In the genomic region with DNA sequence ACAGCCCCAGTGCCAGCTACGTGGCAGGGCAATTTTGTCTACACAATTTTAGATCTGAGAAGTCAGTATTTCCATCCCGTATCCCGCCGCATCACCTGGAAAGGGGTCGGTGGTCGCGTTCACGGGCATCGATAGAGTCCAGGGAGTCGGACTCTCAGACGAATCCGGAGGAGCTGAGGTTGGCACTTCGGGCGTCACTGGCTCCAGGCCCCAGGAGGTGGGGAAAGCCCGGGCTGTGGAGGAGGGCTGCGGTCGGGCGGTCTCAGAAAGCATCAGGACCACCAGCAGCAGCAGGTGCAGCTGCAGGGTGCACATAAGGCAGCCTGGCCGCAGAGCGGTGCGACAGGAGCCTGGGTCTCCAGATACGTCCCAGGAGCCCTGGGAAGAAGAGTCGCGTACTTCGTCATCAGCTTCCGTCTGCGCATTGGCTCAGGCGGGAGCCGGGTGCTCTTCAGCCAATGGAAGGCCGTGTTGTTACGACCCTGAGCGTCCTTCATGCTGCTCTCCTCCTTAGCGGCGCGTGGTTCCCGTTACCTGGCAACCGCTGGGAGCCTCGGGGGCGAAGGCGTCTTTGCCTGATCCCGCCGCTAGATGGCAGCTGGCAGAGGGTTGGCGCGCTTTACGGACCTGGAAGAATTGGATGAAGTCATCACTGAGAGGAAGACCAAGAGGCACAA, we compare ENCODE assay signal across 8 mouse cellular contexts. TPM values are rescaled to one million over a fixed set of nuclear protein-coding genes. Genes with fewer than 3 reads are reported as not detected.
DNase-seq lines count a peak whose midpoint lies in the region; ATAC-seq and TF ChIP-seq lines count a peak whose summit lies in the region.

Gene Tctn3 (minus strand): TSS at position 404 of the 677 bp plus-strand sequence.
Gene Entpd1 (plus strand): TSS at position 537 of the 677 bp plus-strand sequence.

- H3K36me3 ChIP-seq in E14TG2a.4 (ENCODE audit: insufficient read depth, low read length), result peaks cover 26% of the 10 kb centered on the region
- H3K36me3 ChIP-seq in forebrain, embryonic 12.5 days (replicated peaks), result peaks cover 25% of the 10 kb centered on the region
- peaks cover 25% of the 10 kb centered on the region for H3K36me3 ChIP-seq in heart, postnatal 0 days (replicated peaks; ENCODE audit: control insufficient read depth, insufficient read depth, low read length)
- H3K36me3 ChIP-seq in liver, embryonic 16.5 days (ENCODE audit: control insufficient read depth, insufficient read depth), result no peaks in the 10 kb centered on the region; the same call in 1 of the 2 replicates
- peaks cover 26% of the 10 kb centered on the region for H3K36me3 ChIP-seq in neural tube, embryonic 13.5 days
- no peaks in the 10 kb centered on the region; the same call in 1 of the 2 replicates for H3K36me3 ChIP-seq in testis, adult 2 months (ENCODE audit: control insufficient read depth, insufficient read depth, low read length)

- H3K27me3 ChIP-seq in E14TG2a.4 (ENCODE audit: insufficient read depth, low read length), result peaks cover 19% of the 10 kb centered on the region; the same call in 1 of the 2 replicates
- peaks cover 3% of the 10 kb centered on the region; the same call in 1 of the 2 replicates for H3K27me3 ChIP-seq in forebrain, embryonic 12.5 days
- no peaks in the 10 kb centered on the region for H3K27me3 ChIP-seq in heart, postnatal 0 days (ENCODE audit: control insufficient read depth, insufficient read depth, low read length)
- no peaks in the 10 kb centered on the region for H3K27me3 ChIP-seq in liver, embryonic 16.5 days (ENCODE audit: control insufficient read depth, insufficient read depth, low read depth, low read length)
- H3K27me3 ChIP-seq in neural tube, embryonic 13.5 days, result no peaks in the 10 kb centered on the region
- no peaks in the 10 kb centered on the region for H3K27me3 ChIP-seq in testis, adult 2 months (ENCODE audit: control insufficient read depth, insufficient read depth, low read length)

- peak; percentile 100 for ATAC-seq in forebrain, embryonic 12.5 days (ENCODE audit: low FRiP score)
- ATAC-seq in heart, postnatal 0 days (ENCODE audit: insufficient read depth, low read depth), result peak; percentile 100
- peak; percentile 100 for ATAC-seq in liver, embryonic 16.5 days (ENCODE audit: low read depth)
- peak; percentile 100 for ATAC-seq in neural tube, embryonic 13.5 days (ENCODE audit: low read depth)

- H3K4me3 ChIP-seq in E14TG2a.4 (replicated peaks; ENCODE audit: low read length), result peak within 1 kb of the TSS; percentile 93
- H3K4me3 ChIP-seq in forebrain, embryonic 12.5 days (replicated peaks), result peak within 1 kb of the TSS; percentile 76
- peak within 1 kb of the TSS; percentile 93 for H3K4me3 ChIP-seq in heart, postnatal 0 days (ENCODE audit: low read depth, low read length)
- H3K4me3 ChIP-seq in liver, embryonic 16.5 days (ENCODE audit: low read depth, low read length), result peak within 1 kb of the TSS; percentile 77
- H3K4me3 ChIP-seq in neural tube, embryonic 13.5 days, result peak within 1 kb of the TSS; percentile 75
- H3K4me3 ChIP-seq in testis, adult 2 months (ENCODE audit: control insufficient read depth, low read depth, low read length), result peak within 1 kb of the TSS; percentile 92

- TF ChIP-seq POLR2A in testis, adult 2 months (IDR thresholded peaks at IDR 0.05; ENCODE audit: control insufficient read depth, low read depth, low read length), result peak; percentile 87

- H3K4me2 ChIP-seq in forebrain, embryonic 12.5 days, result peak within 1 kb of the TSS; percentile 77
- peak within 1 kb of the TSS; percentile 78 for H3K4me2 ChIP-seq in heart, postnatal 0 days (ENCODE audit: low read depth, low read length)
- H3K4me2 ChIP-seq in liver, embryonic 16.5 days (ENCODE audit: low read depth, low read length), result peak within 1 kb of the TSS; percentile 84
- peak within 1 kb of the TSS; percentile 83 for H3K4me2 ChIP-seq in neural tube, embryonic 13.5 days

- no peaks in the 10 kb centered on the region for H3K9me3 ChIP-seq in E14TG2a.4 (ENCODE audit: low read length)
- no peaks in the 10 kb centered on the region for H3K9me3 ChIP-seq in forebrain, embryonic 12.5 days
- H3K9me3 ChIP-seq in heart, postnatal 0 days (replicated peaks; ENCODE audit: control insufficient read depth, low read length), result no peaks in the 10 kb centered on the region
- H3K9me3 ChIP-seq in liver, embryonic 16.5 days (replicated peaks; ENCODE audit: control insufficient read depth, low read length), result no peaks in the 10 kb centered on the region
- no peaks in the 10 kb centered on the region for H3K9me3 ChIP-seq in neural tube, embryonic 13.5 days

- peak; percentile 78 for TF ChIP-seq CTCF in E14TG2a.4 (conservative IDR thresholded peaks at IDR 0.05; ENCODE audit: low read length)
- TF ChIP-seq CTCF in heart, postnatal 0 days (IDR thresholded peaks at IDR 0.05; ENCODE audit: low read depth), result peak; percentile 99
- TF ChIP-seq CTCF in testis, adult 2 months (IDR thresholded peaks at IDR 0.05; ENCODE audit: control insufficient read depth, insufficient read depth, insufficient replicate concordance, low read depth, low read length), result peak; percentile 94

- TF ChIP-seq EP300 in heart, postnatal 0 days (IDR thresholded peaks at IDR 0.05; ENCODE audit: low read depth), result peak; percentile 27; the same call in 1 of the 2 replicates

- 0 out of 2 replicates have a peak within 1 kb of the TSS, but pooled peaks have one; percentile 44 for H3K27ac ChIP-seq in forebrain, embryonic 12.5 days
- no peak within 1 kb of the TSS for H3K27ac ChIP-seq in heart, postnatal 0 days (ENCODE audit: low read depth)
- no peak within 1 kb of the TSS for H3K27ac ChIP-seq in liver, embryonic 16.5 days (ENCODE audit: low read length)
- peak within 1 kb of the TSS; percentile 64; the same call in 1 of the 2 replicates for H3K27ac ChIP-seq in neural tube, embryonic 13.5 days (replicated peaks)
- H3K27ac ChIP-seq in testis, adult 2 months (ENCODE audit: control insufficient read depth, insufficient read depth, low read depth, low read length), result peak within 1 kb of the TSS; percentile 19

- WGBS in forebrain, embryonic 12.5 days, result under 1% methylated on average over 45 of the region's 45 CpGs
- WGBS in heart, postnatal 0 days, result under 1% methylated on average over 45 of the region's 45 CpGs
- WGBS in liver, embryonic 16.5 days (ENCODE audit: insufficient replicate concordance), result under 1% methylated on average over 45 of the region's 45 CpGs
- under 1% methylated on average over 45 of the region's 45 CpGs for WGBS in neural tube, embryonic 13.5 days

- H3K4me1 ChIP-seq in E14TG2a.4 (replicated peaks; ENCODE audit: low read depth, low read length), result peaks cover 11% of the 10 kb centered on the region
- peaks cover 6% of the 10 kb centered on the region for H3K4me1 ChIP-seq in forebrain, embryonic 12.5 days
- peaks cover 6% of the 10 kb centered on the region; the same call in 1 of the 2 replicates for H3K4me1 ChIP-seq in heart, postnatal 0 days (ENCODE audit: control insufficient read depth, insufficient read depth)
- peaks cover 5% of the 10 kb centered on the region for H3K4me1 ChIP-seq in liver, embryonic 16.5 days (ENCODE audit: control insufficient read depth, low read depth, low read length)
- H3K4me1 ChIP-seq in neural tube, embryonic 13.5 days (replicated peaks), result peaks cover 12% of the 10 kb centered on the region
- H3K4me1 ChIP-seq in testis, adult 2 months (ENCODE audit: control insufficient read depth, insufficient read depth, low read length), result peaks cover 4% of the 10 kb centered on the region

- peak within 1 kb of the TSS; percentile 76 for H3K9ac ChIP-seq in forebrain, embryonic 12.5 days
- H3K9ac ChIP-seq in heart, postnatal 0 days (replicated peaks; ENCODE audit: low read depth, low read length), result peak within 1 kb of the TSS; percentile 52
- H3K9ac ChIP-seq in liver, embryonic 16.5 days (ENCODE audit: low read depth, low read length), result peak within 1 kb of the TSS; percentile 66
- peak within 1 kb of the TSS; percentile 82 for H3K9ac ChIP-seq in neural tube, embryonic 13.5 days

- peak; percentile 96 for DNase-seq in c-Kit-positive CD71-positive TER-119-positive erythroid progenitor cells, embryonic 14.5 days (ENCODE audit: low spot score)
- DNase-seq in heart, postnatal 0 days (ENCODE audit: low spot score), result peak; percentile 99
- peak; percentile 97 for DNase-seq in kidney, postnatal 4 days

RNA-seq across cellular contexts. Expression of gene Tctn3, which starts in this region (rescaled TPM):
- polyA plus RNA-seq in forebrain, embryonic 12.5 days (2016; fragmentation: Nextera tagmentation; extraction: Ambion mirVana), result 13.8 and 14.0 TPM in 2 replicates
- 10.7 and 16.2 TPM in 2 replicates for total RNA-seq in heart, postnatal 0 days (2014; rRNA removed; ENCODE audit: low replicate concordance)
- 6.7 and 7.0 TPM in 2 replicates for polyA plus RNA-seq in heart, postnatal 0 days (2015; fragmentation: Nextera tagmentation; extraction: Ambion mirVana)
- 1.3 and 1.6 TPM in 2 replicates for polyA plus RNA-seq in liver, embryonic 16.5 days (2015; fragmentation: Nextera tagmentation; extraction: Ambion mirVana)
- 8.2 and 10.6 TPM in 2 replicates for polyA plus RNA-seq in neural tube, embryonic 13.5 days (2015; fragmentation: Nextera tagmentation; extraction: Ambion mirVana)
- polyA plus RNA-seq in testis, adult 2 months (2012; rRNA removed), result 24.0 and 27.8 TPM in 2 replicates

RNA-seq across cellular contexts. Expression of gene Entpd1, which starts in this region (rescaled TPM):
- 11.2 and 12.6 TPM in 2 replicates for polyA plus RNA-seq in forebrain, embryonic 12.5 days (2016; fragmentation: Nextera tagmentation; extraction: Ambion mirVana)
- total RNA-seq in heart, postnatal 0 days (2014; rRNA removed; ENCODE audit: low replicate concordance), result 18.5 and 31.7 TPM in 2 replicates
- polyA plus RNA-seq in heart, postnatal 0 days (2015; fragmentation: Nextera tagmentation; extraction: Ambion mirVana), result 9.2 and 10.3 TPM in 2 replicates
- 4.7 and 5.9 TPM in 2 replicates for polyA plus RNA-seq in liver, embryonic 16.5 days (2015; fragmentation: Nextera tagmentation; extraction: Ambion mirVana)
- 8.1 and 10.7 TPM in 2 replicates for polyA plus RNA-seq in neural tube, embryonic 13.5 days (2015; fragmentation: Nextera tagmentation; extraction: Ambion mirVana)
- polyA plus RNA-seq in testis, adult 2 months (2012; rRNA removed), result 36.6 and 41.4 TPM in 2 replicates

Comparison
In these comparisons a context has a peak if more than half of its experiments do, and no peak if none do; other contexts are left out.
1. H3K27ac ChIP-seq: peak in forebrain, embryonic 12.5 days (single experiment), neural tube, embryonic 13.5 days (single experiment) and testis, adult 2 months (single experiment); none in heart, postnatal 0 days (single experiment) and liver, embryonic 16.5 days (single experiment).
2. Peak in every context shown above with its lines, with median percentiles within 50 percentile points of each other: H3K4me3 ChIP-seq, CTCF ChIP-seq, DNase-seq, ATAC-seq, H3K4me2 ChIP-seq and H3K9ac ChIP-seq.